ENCODE assay signal across 12 mouse cellular contexts in genomic region chr2:102128500-102129030, GRCm38 (mm10). TPM values are rescaled to one million over a fixed set of nuclear protein-coding genes. Genes with fewer than 3 reads are reported as not detected.
DNase-seq lines count a peak whose midpoint lies in the region; ATAC-seq and TF ChIP-seq lines count a peak whose summit lies in the region.
"Had no signal": no experiment of that assay in that cellular context is flagged by ENCODE, and none has a peak within 500 bp of the region (broad histone marks: within the 10 kb centered on the region; RNA-seq: fewer than 3 reads in every experiment).

No protein-coding gene starts in this region.

- WGBS in lung, embryonic 15.5 days = 36% methylated on average over 14 of the region's 14 CpGs
- 44% methylated on average over 14 of the region's 14 CpGs for WGBS in embryonic facial prominence, embryonic 13.5 days
- 42% methylated on average over 14 of the region's 14 CpGs for WGBS in hindbrain, postnatal 0 days

- H3K4me2 ChIP-seq in lung, embryonic 15.5 days = no peak overlapping the region
- H3K4me2 ChIP-seq in embryonic facial prominence, embryonic 13.5 days = peak overlapping the region; percentile 5; the same call in 1 of the 2 replicates
- H3K4me2 ChIP-seq in hindbrain, postnatal 0 days (ENCODE audit: low read depth, low read length) = no peak overlapping the region
- H3K4me2 ChIP-seq: midbrain, embryonic 12.5 days had no signal

- no peak overlapping the region for H3K9ac ChIP-seq in lung, embryonic 15.5 days
- no peak overlapping the region for H3K9ac ChIP-seq in embryonic facial prominence, embryonic 13.5 days
- no peak overlapping the region for H3K9ac ChIP-seq in hindbrain, postnatal 0 days (replicated peaks; ENCODE audit: low read length)
- H3K9ac ChIP-seq: midbrain, embryonic 12.5 days had no signal

- H3K9me3 ChIP-seq in lung, embryonic 15.5 days = no peaks in the 10 kb centered on the region
- no peaks in the 10 kb centered on the region for H3K9me3 ChIP-seq in embryonic facial prominence, embryonic 13.5 days
- no peaks in the 10 kb centered on the region for H3K9me3 ChIP-seq in hindbrain, postnatal 0 days (ENCODE audit: low read length)
- H3K9me3 ChIP-seq: midbrain, embryonic 12.5 days had no signal

- no peaks in the 10 kb centered on the region for H3K36me3 ChIP-seq in lung, embryonic 15.5 days
- no peaks in the 10 kb centered on the region for H3K36me3 ChIP-seq in embryonic facial prominence, embryonic 13.5 days
- H3K36me3 ChIP-seq in hindbrain, postnatal 0 days (ENCODE audit: insufficient read depth, low read length) = no peaks in the 10 kb centered on the region
- H3K36me3 ChIP-seq: midbrain, embryonic 12.5 days had no signal

- H3K27ac ChIP-seq in gastrocnemius, adult 2 months = peak overlapping the region; percentile 72
- H3K27ac ChIP-seq in lung, embryonic 15.5 days = peak overlapping the region; percentile 56; the same call in 1 of the 2 replicates
- peak overlapping the region; percentile 78 for H3K27ac ChIP-seq in embryonic facial prominence, embryonic 13.5 days
- peak overlapping the region; percentile 3; the same call in 1 of the 2 replicates for H3K27ac ChIP-seq in hindbrain, postnatal 0 days
- H3K27ac ChIP-seq: midbrain, embryonic 12.5 days had no signal

- no peaks in the 10 kb centered on the region for H3K27me3 ChIP-seq in lung, embryonic 15.5 days
- no peaks in the 10 kb centered on the region for H3K27me3 ChIP-seq in embryonic facial prominence, embryonic 13.5 days
- no peaks in the 10 kb centered on the region for H3K27me3 ChIP-seq in hindbrain, postnatal 0 days (ENCODE audit: insufficient read depth, low read length)
- H3K27me3 ChIP-seq: midbrain, embryonic 12.5 days had no signal

- peak; percentile 47 for ATAC-seq in lung, embryonic 15.5 days (ENCODE audit: borderline replicate concordance, extremely low read depth, low FRiP score, low TSS enrichment)
- ATAC-seq in embryonic facial prominence, embryonic 13.5 days (ENCODE audit: insufficient number of reproducible peaks, insufficient read depth, low FRiP score, low TSS enrichment, low read depth) = no peak
- ATAC-seq in hindbrain, postnatal 0 days = peak; percentile 14
- ATAC-seq in erythroblast, adult 5-6 weeks (replicated peaks; ENCODE audit: low FRiP score, poor library complexity, severe bottlenecking) = no peak

- peaks cover 75% of the 10 kb centered on the region for H3K4me1 ChIP-seq in lung, embryonic 15.5 days
- peaks cover 80% of the 10 kb centered on the region for H3K4me1 ChIP-seq in embryonic facial prominence, embryonic 13.5 days
- H3K4me1 ChIP-seq in hindbrain, postnatal 0 days (ENCODE audit: insufficient read depth, low read length) = peaks cover 14% of the 10 kb centered on the region

- no peak for DNase-seq in gastrocnemius, adult 2 months
- DNase-seq in gastrocnemius, postnatal 25 days = no peak
- DNase-seq in lung, postnatal 36 days = no peak
- DNase-seq in hindbrain, postnatal 0 days (ENCODE audit: low spot score) = peak; percentile 58
- no peak for DNase-seq in spleen, postnatal 10 days (ENCODE audit: low spot score in 2 of 2)
- DNase-seq: cerebellum, adult 11-12 months; right cerebral cortex, postnatal 4 days; thymus, adult 2 months had no signal

- no peak for TF ChIP-seq CTCF in gastrocnemius, adult 2 months (IDR thresholded peaks at IDR 0.05)
- TF ChIP-seq CTCF in hindbrain, postnatal 0 days (IDR thresholded peaks at IDR 0.05; ENCODE audit: low read depth) = no peak

- intact Hi-C loops in gastrocnemius, adult 2 months (cut with DNase I) = no loop called here

- H3K4me3 ChIP-seq in gastrocnemius, adult 2 months = no peak overlapping the region
- H3K4me3 ChIP-seq in lung, embryonic 15.5 days = no peak overlapping the region
- H3K4me3 ChIP-seq in embryonic facial prominence, embryonic 13.5 days = no peak overlapping the region
- no peak overlapping the region for H3K4me3 ChIP-seq in hindbrain, postnatal 0 days (ENCODE audit: low read length)
- H3K4me3 ChIP-seq: midbrain, embryonic 12.5 days had no signal

RNA-seq across cellular contexts. Expression of gene Ldlrad3, which starts 57.6 kb away (rescaled TPM):
- 1 to 10 TPM; 4.5 to 5.9 TPM for total RNA-seq in gastrocnemius, adult 2 months (2021)
- 1 to 10 TPM; 4.2 to 6.4 TPM for total RNA-seq in gastrocnemius, postnatal 25 days (2021)
- 43.8 and 48.5 TPM in 2 replicates for polyA plus RNA-seq in lung, embryonic 15.5 days (2015; fragmentation: Nextera tagmentation; extraction: Ambion mirVana)
- 52.4 and 53.3 TPM in 2 replicates for polyA plus RNA-seq in embryonic facial prominence, embryonic 13.5 days (2015; fragmentation: Nextera tagmentation; extraction: Ambion mirVana)
- total RNA-seq in hindbrain, postnatal 0 days (2014; rRNA removed) = 30.1 and 32.4 TPM in 2 replicates
- polyA plus RNA-seq in hindbrain, postnatal 0 days (2015; fragmentation: Nextera tagmentation; extraction: Ambion mirVana) = 20.7 and 21.6 TPM in 2 replicates
- total RNA-seq in erythroblast, adult 5-6 weeks (2015; ENCODE audit: low replicate concordance) = 6.7 and 7.7 TPM in 2 replicates
- 3.2 and 6.2 TPM in 2 replicates for total RNA-seq in erythroblast, adult 5-6 weeks (2017; ENCODE audit: low replicate concordance)

Comparison
In these comparisons a context has a peak if more than half of its experiments do, and no peak if none do; other contexts are left out.
1. H3K27ac ChIP-seq: peak in every context shown above with its lines; median percentile 78 in embryonic facial prominence, embryonic 13.5 days; 72 in gastrocnemius, adult 2 months; 56 in lung, embryonic 15.5 days; 3 in hindbrain, postnatal 0 days.
2. ATAC-seq: peak in lung, embryonic 15.5 days (single experiment) and hindbrain, postnatal 0 days (single experiment); none in embryonic facial prominence, embryonic 13.5 days (single experiment) and erythroblast, adult 5-6 weeks (single experiment).